Mouse (Mus musculus) testis, adult 2 months (tissue): ENCODE results near the gene Ralgapa1.

Experiments
- CTCF ChIP-seq: fragments of 200-500 bp; IDR thresholded peaks from 2 replicates; pipeline ENCODE4 v1.5.1; 2012; ENCODE audit warnings: low read depth, mild to moderate bottlenecking, inconsistent platforms, low read length, moderate library complexity; ENCODE audit not compliant: control insufficient read depth, insufficient read depth, insufficient replicate concordance
- POLR2A ChIP-seq: fragments of 200-500 bp; IDR thresholded peaks from 2 replicates; pipeline ENCODE4 v1.6.1; 2012; ENCODE audit warnings: low read depth, mild to moderate bottlenecking, inconsistent platforms, low read length, moderate library complexity; ENCODE audit not compliant: control insufficient read depth

DNA sequence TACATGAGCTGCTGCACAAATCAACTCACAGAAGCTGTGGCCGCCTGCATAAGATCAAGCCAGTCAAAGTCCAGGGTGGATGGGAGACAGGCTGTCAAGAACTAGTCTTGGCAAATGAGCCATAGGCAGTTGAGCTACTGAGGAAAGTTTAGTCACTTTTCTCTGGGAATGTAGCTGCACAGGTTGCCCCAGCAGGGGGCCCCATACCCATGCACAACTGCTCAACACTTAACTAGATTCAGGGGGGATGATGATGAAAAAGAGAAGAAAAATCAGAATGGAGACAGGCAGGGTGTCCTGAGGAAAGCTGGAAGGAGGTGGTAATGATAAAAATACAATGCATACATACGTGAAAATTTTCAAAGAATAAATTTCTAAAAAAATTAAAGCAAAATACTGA lies 42.7 kb downstream of the Ralgapa1 start:
- TF ChIP-seq POLR2A (no peak), CTCF (peak; percentile 24; the same call in 1 of the 2 replicates)
